Mouse (Mus musculus) kidney, adult 2 months (tissue): ENCODE data around the gene Slc28a1.

Experiments used
- CTCF ChIP-seq: fragments of 200-500 bp; conservative IDR thresholded peaks from 2 replicates; pipeline ENCODE4 v1.5.1; 2011; ENCODE audit warnings: low read depth, mild to moderate bottlenecking, control low read depth, low read length, moderate library complexity, mixed read lengths; ENCODE audit not compliant: insufficient read depth, insufficient read length
- POLR2A ChIP-seq: fragments of 200-500 bp; IDR thresholded peaks from one replicate; pipeline ENCODE4 v1.6.1; 2011; ENCODE audit warnings: low read depth, low read length, control low read depth

- no peak for TF ChIP-seq POLR2A
- TF ChIP-seq CTCF, result no peak
Measured at GRCm38 (mm10) chr7:81124773-81125172, 10.2 kb downstream of the Slc28a1 start.
